Mouse (Mus musculus) CD8-positive naive resting alpha-beta T cell, adult 2 months (primary cell): ENCODE results near the gene Tmem170.
A peak's percentile ranks its signal among the peaks of the same experiment; 100 is the strongest.
"Not testable (repeated sequence)": the region's sequence is repeated elsewhere in the genome, so short reads cannot be mapped to it uniquely, and the experiment has no call there.

Experiments used
- DNase-seq, 2 experiments: peaks; one replicate each; pipeline ENCODE4 v3.0.0; 2022; ENCODE audit warnings: low read depth in 2 of 2, low spot score in 2 of 2

Gene Tmem170

DNA sequence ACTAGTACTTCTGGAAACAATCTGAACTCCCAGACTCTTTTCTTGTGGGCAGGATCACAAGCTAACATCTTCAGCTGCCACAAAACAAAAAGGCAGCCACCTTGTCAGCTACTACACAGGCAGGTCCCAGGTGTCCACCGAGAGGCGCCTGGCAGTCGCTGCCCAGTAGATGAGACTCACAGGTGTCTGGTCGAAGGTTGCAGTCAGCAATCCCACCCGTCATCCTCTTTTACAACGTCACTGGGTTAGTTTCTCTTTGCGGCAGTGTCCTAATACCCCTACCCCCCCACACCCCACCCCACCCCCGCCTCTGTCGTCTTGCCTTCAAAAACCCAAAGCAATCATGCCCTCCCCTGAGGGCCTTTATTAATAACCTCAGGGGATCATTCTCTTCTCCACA lies 792 bp downstream of the Tmem170 start:
- no peak for DNase-seq

GRCm38 (mm10) chr8:111871278-111871677 lies 5.3 kb downstream of the Tmem170 start:
- DNase-seq = no peak

- no peak for DNase-seq
Observed at GRCm38 (mm10) chr8:111870379-111870778, 6.2 kb downstream of the Tmem170 start.

- no peak for DNase-seq
Observed at GRCm38 (mm10) chr8:111868664-111869063, 7.9 kb downstream of the Tmem170 start.

DNA sequence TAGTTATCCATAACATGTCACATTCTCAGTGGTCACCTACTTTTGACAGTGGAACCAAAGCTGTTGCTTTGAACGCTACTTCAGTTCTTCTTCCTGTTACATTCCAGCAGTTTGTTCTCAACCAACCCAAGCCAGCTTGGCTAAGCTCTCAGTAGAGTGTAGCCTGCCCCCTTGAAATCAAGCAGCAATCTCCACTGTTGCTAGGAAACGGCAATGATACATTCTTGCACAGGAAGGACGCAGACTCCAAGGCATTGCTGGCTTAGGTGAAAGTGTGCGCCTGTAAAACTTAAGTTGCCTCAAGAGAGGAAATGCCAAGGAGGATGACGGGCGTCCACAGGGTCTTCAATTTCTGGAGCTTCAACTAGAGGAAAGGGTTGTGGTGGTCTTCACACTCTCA lies 10.7 kb downstream of the Tmem170 start:
- DNase-seq = no peak

- DNase-seq = no peak
Observed at GRCm38 (mm10) chr8:111865130-111865852, 11.3 kb downstream of the Tmem170 start.

DNA sequence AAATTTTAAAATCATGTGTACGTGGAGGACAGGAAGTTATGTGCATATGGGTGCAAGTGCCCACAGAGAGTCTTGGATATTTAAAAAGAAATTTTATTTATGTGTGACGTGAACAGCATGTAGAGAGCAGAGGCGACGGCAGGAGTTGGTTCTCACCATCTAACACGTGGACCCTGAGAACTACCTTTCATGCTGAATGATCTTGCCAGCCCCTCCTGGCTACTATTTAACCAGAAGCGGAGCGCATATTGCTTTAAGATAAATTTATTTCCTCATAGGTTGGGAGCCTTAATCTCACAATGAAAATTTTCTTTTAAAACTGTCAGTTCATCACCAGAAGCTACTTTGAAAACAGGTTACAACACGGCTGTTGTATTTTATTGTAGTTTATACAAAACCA lies 11.9 kb downstream of the Tmem170 start:
- no peak for DNase-seq

- DNase-seq = no peak
Observed at GRCm38 (mm10) chr8:111863280-111863679, 13.3 kb downstream of the Tmem170 start.

DNA sequence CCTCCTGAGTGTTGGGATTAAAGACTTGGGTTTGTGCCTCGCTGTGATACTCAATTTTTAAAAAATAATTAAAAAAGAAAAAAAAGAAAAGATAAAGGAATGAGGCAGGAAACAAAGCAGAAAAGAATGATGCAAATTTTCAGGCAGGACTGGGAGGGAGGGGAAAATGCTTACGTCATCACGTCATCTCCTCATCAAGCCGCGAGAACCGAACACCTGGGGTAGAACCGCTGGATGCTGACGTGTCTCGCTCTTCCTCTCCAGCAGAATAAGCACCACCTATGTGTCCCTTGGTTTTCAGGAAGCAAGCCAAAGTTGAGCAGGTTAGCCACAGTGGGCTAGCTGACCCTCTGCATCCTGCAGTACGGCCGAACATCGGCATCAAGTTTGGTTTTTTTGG lies 20.6 kb downstream of the Tmem170 start:
- DNase-seq = no peak

DNA sequence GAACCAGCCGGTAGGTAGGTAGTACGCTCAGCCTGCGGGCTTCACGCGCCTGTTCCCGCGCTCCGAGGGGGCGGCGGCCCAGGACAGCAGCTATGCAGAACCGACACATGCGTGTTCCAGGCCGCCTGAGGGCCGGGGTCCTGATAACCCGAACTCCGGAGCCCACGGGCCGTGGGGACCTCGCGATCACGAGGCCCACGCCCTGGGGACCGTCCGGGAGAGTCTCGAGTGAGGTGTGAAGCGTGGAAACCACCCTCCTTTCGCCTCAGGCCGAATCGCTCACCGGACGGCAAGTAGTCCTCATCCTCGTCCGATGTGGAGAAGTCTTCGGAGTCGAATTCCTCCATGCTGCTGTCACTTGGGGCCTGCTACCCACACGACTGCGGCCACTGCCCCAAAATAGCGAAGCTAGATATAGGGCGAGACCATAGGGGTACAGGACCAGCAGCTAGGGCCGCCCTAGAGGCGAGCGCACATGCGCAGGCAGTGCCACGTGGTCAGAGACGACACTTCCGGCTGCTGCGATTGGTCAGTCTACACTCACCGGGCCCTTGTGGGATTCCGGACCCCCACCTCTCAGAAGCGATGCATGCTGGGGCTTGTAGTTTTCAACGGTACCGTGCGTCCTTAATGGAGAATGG lies 22.6 kb downstream of the Tmem170 start, which contains the start of gene Cfdp1:
Cfdp1 (minus strand) TSS at position 431 of the 641 bp plus-strand sequence.
- DNase-seq = peak; percentile 91 to 94

GRCm38 (mm10) chr8:111853219-111853618 lies 23.3 kb downstream of the Tmem170 start:
- not testable (repeated sequence) for DNase-seq

GRCm38 (mm10) chr8:111846746-111847145 lies 29.8 kb downstream of the Tmem170 start:
- DNase-seq = no peak

DNA sequence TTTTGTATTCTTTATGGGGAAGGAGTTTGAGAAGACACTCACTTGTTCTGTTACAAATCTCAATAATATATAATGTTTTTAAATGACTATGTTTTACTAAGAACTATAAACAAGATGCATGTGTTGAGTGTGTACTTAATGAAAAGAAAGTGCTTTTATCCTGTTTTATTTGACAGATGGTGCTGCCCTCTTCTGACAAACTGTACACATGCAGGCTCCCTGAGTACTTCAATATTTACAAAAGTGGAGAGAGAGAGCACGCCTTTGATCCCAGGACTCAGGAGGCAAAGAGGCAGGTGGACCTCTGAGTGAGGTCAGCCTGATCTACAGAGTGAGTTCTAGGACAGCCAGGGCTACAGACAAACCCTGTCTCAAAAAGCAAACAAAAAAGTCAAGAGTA lies 41.0 kb downstream of the Tmem170 start:
- DNase-seq = no peak

- DNase-seq = no peak
Observed at GRCm38 (mm10) chr8:111834011-111834410, 42.5 kb downstream of the Tmem170 start.

- DNase-seq = no peak
Observed at GRCm38 (mm10) chr8:111832983-111833382, 43.6 kb downstream of the Tmem170 start.

- no peak for DNase-seq
Observed at GRCm38 (mm10) chr8:111831996-111832395, 44.6 kb downstream of the Tmem170 start.

- DNase-seq = no peak
Observed at GRCm38 (mm10) chr8:111828595-111828994, 48.0 kb downstream of the Tmem170 start.

- DNase-seq = no peak
Observed at GRCm38 (mm10) chr8:111825219-111825618, 51.3 kb downstream of the Tmem170 start.

- DNase-seq = no peak
Observed at GRCm38 (mm10) chr8:111824334-111824733, 52.2 kb downstream of the Tmem170 start.

DNA sequence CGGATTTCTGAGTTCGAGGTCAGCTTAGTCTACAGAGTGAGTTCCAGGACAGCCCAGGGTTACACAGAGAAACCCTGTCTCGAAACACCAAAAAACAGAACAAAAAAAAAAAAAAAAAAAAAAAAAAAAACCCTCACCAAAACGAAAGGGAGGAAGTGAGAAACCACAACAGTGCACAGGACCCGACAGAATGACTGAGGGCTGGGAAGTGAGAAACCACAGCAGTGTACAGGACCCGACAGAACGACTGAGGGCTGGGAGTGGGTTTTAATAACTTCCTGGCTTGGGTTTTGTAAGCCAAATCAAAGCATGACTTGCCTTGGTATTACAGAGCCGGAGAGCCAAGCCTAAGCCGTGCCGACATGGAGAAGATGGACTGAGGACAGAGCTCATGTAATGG lies 55.4 kb downstream of the Tmem170 start:
- peak; percentile 48 to 63 for DNase-seq

DNA sequence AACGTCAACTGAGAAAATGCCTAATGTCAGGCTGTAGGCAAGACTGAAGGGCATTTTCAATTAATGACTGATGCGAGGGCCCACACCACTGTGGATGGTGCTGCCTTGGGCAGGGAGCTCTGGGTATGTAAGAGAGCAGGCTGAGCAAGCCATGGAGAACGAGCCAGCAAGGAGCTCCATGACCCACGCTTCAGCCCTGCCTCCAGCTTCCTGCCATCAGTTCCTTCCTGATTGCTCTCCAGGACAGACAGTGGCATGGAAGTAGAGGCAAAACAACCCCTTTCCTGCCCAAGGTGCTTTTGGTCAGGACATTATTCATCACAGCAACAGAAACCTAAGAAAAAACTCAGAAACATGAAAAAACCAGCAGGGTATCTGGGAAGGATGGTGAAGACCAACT lies 55.9 kb downstream of the Tmem170 start:
- DNase-seq = no peak

DNA sequence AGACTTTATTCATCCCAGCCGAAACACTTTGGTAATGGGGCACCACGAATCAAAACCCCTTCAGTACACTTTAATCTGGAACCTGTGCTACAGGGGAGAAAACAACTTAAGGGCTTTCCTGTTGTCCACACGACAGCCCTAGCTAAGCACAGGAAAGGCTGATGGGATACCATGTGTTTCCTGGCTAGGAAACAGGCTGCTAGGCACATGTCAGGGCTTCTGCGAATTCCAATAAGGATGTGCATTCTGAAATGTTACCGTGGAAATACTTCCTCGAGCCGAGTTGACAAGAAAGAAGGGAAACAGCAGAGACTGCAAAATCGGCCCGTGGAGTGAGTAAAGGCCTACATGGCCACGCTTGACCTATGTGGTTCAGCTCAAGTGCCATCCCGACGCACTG lies 56.5 kb downstream of the Tmem170 start:
- no peak for DNase-seq

DNA sequence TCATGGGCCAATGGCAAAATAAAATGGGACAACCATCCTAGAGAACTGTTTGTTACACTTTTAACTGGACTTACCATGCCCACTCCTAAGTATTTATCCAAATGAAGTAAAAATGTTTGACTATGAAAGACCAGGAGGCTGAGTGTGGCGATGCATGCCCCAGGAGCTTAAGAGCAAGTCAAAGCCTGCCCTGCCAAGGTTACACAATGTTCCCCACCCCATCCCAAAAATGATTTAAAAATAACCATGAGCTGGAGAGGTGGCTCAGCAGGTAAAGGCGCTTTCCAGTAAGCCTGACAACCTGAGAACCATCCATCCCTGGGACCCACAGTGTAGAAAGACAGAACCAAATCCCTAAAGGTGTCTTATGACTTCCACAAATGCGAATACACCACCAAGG lies 58.0 kb downstream of the Tmem170 start:
- no peak for DNase-seq
